Mouse (Mus musculus): ENCODE measurements around the gene Gde1. TPM values are rescaled to one million over a fixed set of nuclear protein-coding genes. Genes with fewer than 3 reads are reported as not detected.

The Gde1 gene
- polyA plus RNA-seq, 1 experiment from 2014 or later, result 70.4 TPM

GRCm38 (mm10) chr7:118652572-118653295 lies 52.8 kb downstream of the Gde1 start:
- Histone ChIP-seq H3K4me1 (no peaks in the 10 kb centered on the region), H3K4me3 (no peak overlapping the region), H3K4me2 (no peak overlapping the region), H3K36me3 (no peaks in the 10 kb centered on the region), H3K9me3 (no peaks in the 10 kb centered on the region), H3K9ac (no peak overlapping the region), H3K27ac (no peak overlapping the region), H3K27me3 (no peaks in the 10 kb centered on the region)
- WGBS, result 85% methylated on average over 6 of the region's 6 CpGs
- ATAC-seq (ENCODE audit: insufficient number of reproducible peaks, insufficient read depth, low FRiP score, low TSS enrichment, low read depth), result no peak

GRCm38 (mm10) chr7:118650891-118651290 lies 54.7 kb downstream of the Gde1 start:
- Histone ChIP-seq H3K9me3 (no peaks in the 10 kb centered on the region), H3K27me3 (no peaks in the 10 kb centered on the region)

GRCm38 (mm10) chr7:118650119-118650518 lies 55.5 kb downstream of the Gde1 start:
- H3K9me3 ChIP-seq, result no peaks in the 10 kb centered on the region
- no peak overlapping the region for H3K27ac ChIP-seq
- WGBS, result 84% methylated on average over 4 of the region's 4 CpGs
- H3K36me3 ChIP-seq, result no peaks in the 10 kb centered on the region
- ATAC-seq (ENCODE audit: insufficient number of reproducible peaks, insufficient read depth, low FRiP score, low TSS enrichment, low read depth), result no peak
- no peaks in the 10 kb centered on the region for H3K27me3 ChIP-seq
- no peak overlapping the region for H3K4me3 ChIP-seq
- H3K4me2 ChIP-seq, result no peak overlapping the region
- no peak overlapping the region for H3K9ac ChIP-seq
- H3K4me1 ChIP-seq, result no peaks in the 10 kb centered on the region

More at GRCm38 (mm10) chr7:118650891-118651290, 54.7 kb downstream of the Gde1 start:
- no peaks in the 10 kb centered on the region for H3K4me1 ChIP-seq
- H3K4me3 ChIP-seq, result no peak overlapping the region
- H3K36me3 ChIP-seq, result no peaks in the 10 kb centered on the region
- H3K4me2 ChIP-seq, result no peak overlapping the region
- no peak for ATAC-seq (ENCODE audit: insufficient number of reproducible peaks, insufficient read depth, low FRiP score, low TSS enrichment, low read depth)
- no peak overlapping the region for H3K27ac ChIP-seq
- WGBS, result 72% methylated on average over 1 of the region's 1 CpGs
- H3K9ac ChIP-seq, result no peak overlapping the region

- 81% methylated on average over 7 of the region's 7 CpGs for WGBS
- Histone ChIP-seq H3K27ac (no peak overlapping the region), H3K4me1 (no peaks in the 10 kb centered on the region), H3K9ac (no peak overlapping the region), H3K9me3 (no peaks in the 10 kb centered on the region), H3K27me3 (no peaks in the 10 kb centered on the region), H3K36me3 (no peaks in the 10 kb centered on the region), H3K4me2 (no peak overlapping the region), H3K4me3 (no peak overlapping the region)
- no peak for ATAC-seq (ENCODE audit: insufficient number of reproducible peaks, insufficient read depth, low FRiP score, low TSS enrichment, low read depth)
Measured at GRCm38 (mm10) chr7:118649328-118649727, 56.2 kb downstream of the Gde1 start.

GRCm38 (mm10) chr7:118646237-118646636 lies 59.3 kb downstream of the Gde1 start:
- no peaks in the 10 kb centered on the region for H3K36me3 ChIP-seq
- H3K27ac ChIP-seq, result no peak overlapping the region
- H3K4me2 ChIP-seq, result no peak overlapping the region
- 90% methylated on average over 1 of the region's 1 CpGs for WGBS
- no peaks in the 10 kb centered on the region for H3K4me1 ChIP-seq
- H3K9me3 ChIP-seq, result peaks cover 3% of the 10 kb centered on the region; the same call in 1 of the 2 replicates
- no peak for ATAC-seq (ENCODE audit: insufficient number of reproducible peaks, insufficient read depth, low FRiP score, low TSS enrichment, low read depth)
- H3K4me3 ChIP-seq, result no peak overlapping the region
- no peak overlapping the region for H3K9ac ChIP-seq
- H3K27me3 ChIP-seq, result no peaks in the 10 kb centered on the region

Other genes starting within 250 kb of the Gde1 start
- 5.9 and 6.6 TPM in 2 replicates for gene Itpripl2, start 213.8 kb downstream of the Gde1 start, polyA plus RNA-seq (2015; fragmentation: Nextera tagmentation; extraction: Ambion mirVana)
- gene Coq7, start 172.4 kb downstream of the Gde1 start, polyA plus RNA-seq (2015; fragmentation: Nextera tagmentation; extraction: Ambion mirVana), result 72.2 and 88.9 TPM in 2 replicates
- 4.8 TPM in 2 replicates for gene Tmc7, start 121.0 kb downstream of the Gde1 start, polyA plus RNA-seq (2015; fragmentation: Nextera tagmentation; extraction: Ambion mirVana)
- 0.24 and 0.36 TPM in 2 replicates for gene Tmc5, start 108.5 kb downstream of the Gde1 start, polyA plus RNA-seq (2015; fragmentation: Nextera tagmentation; extraction: Ambion mirVana)
- 21.3 and 29.7 TPM in 2 replicates for gene Ccp110, start 6.8 kb upstream of the Gde1 start, polyA plus RNA-seq (2015; fragmentation: Nextera tagmentation; extraction: Ambion mirVana)
- gene Vps35l, start 34.4 kb upstream of the Gde1 start, polyA plus RNA-seq (2015; fragmentation: Nextera tagmentation; extraction: Ambion mirVana), result 62.6 and 71.9 TPM in 2 replicates
- gene Iqck, start 150.0 kb upstream of the Gde1 start, polyA plus RNA-seq (2015; fragmentation: Nextera tagmentation; extraction: Ambion mirVana), result 3.0 and 3.3 TPM in 2 replicates
- 135 and 144 TPM in 2 replicates for gene Knop1, start 150.5 kb upstream of the Gde1 start, polyA plus RNA-seq (2015; fragmentation: Nextera tagmentation; extraction: Ambion mirVana)